Mouse (Mus musculus) retina, adult 2 months (tissue): ENCODE results near the gene Ptcd2.

Experiments used
- DNase-seq: peaks from one replicate; pipeline ENCODE4 v3.0.0-alpha.2; 2012; ENCODE audit warnings: low read depth, low spot score

Gene Ptcd2

DNA sequence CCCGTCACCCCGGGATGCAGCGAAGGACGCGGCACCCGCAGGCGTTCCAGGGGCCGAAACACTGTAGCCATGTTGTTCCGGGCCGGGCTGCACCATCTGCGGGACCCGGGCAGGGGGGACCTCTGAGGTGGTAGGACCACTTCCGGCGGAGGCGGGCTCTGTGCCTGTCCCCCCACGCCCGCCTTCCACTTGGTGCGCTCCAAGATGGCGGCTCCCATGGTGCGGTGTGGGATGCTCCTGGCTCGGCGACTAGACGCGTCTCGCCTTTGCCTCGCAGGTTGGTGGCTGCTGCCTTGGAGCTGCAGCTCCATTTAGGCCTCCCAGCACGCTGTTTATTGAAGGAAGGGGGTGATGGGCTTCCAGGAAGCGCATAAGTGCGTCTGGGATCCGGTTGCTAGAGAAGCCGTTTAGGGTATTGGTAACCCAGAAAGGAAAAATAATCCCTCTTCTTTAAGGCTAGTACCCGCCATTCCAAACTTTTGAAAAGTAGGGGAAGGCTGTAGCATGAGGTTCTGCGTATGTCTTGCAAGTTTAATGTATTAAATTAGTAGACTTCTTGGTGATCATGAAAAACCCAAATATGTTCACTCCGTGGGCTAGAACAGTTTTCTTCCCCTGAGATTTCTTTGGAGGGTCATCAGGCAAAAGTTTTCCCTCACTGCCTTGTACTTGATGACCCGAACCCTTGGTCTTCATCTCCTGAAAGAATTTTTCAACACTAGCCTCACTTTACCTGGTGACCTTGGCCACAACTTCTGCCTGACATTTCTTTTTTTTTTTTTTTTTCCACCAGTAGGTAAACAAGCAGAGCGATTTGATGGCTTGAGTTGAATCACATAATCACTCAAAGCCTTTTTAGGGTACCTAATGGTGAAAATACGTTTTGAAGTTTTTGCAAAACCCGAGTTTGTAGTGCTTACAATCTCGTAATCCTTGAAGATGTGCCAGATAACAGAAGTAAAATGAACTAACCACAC, at the start of gene Ptcd2, which contains the start of gene Mrps27:
TSS of gene Ptcd2 (minus strand) at position 107 of the 977 bp plus-strand sequence.
TSS of gene Mrps27 (plus strand) at position 188 of the 977 bp plus-strand sequence.
- peak; percentile 87 for DNase-seq

DNA sequence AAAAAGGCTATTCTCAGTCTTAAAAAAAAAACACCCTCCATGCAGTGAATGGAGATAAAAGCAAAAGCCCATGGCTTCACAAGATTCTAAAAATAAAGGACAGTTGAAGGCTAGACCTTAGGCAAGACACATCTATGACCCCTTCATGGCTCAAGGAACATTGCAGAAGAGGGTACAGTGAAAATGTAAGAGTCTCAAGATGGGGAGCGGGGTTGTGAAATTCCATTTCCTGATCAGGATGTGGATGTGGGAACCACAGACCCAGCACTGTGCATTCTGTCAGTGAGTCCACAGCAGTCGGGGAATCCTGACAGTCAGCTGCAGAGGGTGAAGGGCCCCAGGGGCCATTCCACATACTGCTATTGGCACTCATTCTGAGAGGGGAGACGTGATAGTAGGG, 48.6 kb upstream of the Ptcd2 start:
- DNase-seq: no peak

DNA sequence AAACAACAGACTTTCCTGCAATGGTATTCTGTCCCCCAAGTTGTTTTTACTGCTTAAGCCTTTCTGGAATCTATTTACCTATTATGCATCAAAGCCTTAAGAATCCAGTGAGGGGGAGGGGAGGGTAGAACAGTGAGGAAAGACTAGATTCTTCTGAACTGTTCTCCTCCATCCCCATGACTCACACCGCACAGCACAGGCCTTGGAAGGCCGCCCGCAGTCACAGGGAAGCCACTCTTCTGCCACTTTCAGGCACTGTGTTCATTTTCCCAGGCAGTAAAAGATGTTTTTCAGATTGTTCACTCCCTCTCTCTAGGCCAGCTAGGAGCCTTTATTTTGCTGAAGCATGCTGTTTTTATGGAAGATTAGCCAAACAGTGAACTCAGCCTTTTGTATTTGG, 46.9 kb upstream of the Ptcd2 start:
- no peak for DNase-seq

DNA sequence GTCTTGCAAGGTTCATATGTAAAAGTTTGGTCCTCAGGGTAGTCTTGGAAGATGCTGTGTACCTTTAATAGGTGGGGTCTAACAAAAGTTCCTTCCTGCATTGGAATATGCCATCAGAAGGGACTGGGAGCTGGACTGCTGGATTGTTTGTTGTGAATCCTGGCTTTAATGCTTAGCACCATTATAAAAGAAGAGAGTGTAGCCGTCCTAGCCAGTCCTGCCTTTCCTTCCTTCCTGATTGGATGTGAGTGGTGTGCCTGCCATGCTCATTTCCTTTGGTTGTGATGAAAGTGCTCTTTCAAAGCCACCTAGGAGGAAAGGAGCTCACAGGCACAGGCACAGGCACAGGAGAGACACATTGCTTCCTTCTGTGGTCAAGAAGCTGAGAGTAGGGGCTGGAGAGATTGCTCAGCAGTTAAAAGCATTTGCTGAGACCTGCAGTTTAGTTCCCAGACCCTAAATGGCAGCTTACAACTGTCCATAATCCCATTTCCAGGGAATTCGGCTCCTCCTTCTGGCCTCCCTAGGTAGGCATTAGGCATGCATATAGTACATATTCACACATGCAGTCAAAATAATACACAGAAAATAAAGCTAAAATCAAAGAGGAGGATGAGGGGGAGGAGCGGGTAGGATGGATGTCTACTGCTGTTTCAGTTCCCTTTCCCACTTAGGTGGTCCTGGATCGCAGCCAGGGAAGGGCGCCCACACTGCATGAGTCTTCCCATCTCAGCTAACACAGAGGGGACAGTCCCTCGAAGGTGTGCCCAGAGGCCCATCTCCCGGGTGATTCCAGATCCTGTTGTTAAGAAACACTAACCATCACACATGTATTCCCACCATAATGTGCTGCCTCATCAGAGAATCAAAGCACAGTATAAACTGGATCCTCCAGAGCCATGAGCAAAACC, 43.7 kb upstream of the Ptcd2 start:
- DNase-seq: no peak

DNA sequence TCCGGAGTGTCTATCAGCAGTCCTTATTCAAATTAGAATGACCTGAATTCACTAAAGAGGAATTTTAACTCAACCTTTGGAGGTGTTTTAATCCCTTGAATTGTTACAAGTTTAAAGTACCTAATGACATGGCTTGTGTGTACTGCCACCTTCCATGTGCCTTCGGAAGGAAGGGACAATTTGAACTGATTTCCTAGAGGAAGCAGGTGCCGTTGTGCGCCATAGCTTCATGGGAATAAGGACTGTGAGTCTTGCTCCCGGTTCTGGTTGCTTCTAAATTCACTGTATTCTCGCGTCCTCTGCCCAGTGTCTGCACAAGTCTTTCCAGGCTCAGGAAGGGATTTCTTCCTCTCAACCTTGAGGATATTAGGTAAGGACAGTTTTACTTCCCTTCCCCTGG, 41.8 kb upstream of the Ptcd2 start:
- DNase-seq: no peak

DNA sequence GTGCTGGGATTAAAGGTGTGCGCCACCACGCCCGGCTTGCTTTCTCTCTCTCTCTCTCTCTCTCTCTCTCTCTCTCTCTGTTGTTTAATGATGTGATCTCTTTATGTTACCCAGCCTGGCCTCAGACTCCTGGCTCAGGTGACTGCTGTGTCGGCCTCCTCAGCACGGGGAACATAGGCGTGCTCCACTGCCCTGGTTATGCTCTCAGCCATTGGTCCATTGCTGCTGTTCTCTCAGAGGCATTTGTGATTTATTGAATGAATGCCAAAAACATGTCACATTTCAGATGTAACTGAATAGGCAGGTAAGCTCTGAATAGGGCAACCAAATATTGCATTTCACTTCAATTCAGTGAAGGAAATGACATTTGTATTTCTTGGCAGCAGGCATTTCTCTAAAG, 41.4 kb upstream of the Ptcd2 start:
- DNase-seq: no peak

DNA sequence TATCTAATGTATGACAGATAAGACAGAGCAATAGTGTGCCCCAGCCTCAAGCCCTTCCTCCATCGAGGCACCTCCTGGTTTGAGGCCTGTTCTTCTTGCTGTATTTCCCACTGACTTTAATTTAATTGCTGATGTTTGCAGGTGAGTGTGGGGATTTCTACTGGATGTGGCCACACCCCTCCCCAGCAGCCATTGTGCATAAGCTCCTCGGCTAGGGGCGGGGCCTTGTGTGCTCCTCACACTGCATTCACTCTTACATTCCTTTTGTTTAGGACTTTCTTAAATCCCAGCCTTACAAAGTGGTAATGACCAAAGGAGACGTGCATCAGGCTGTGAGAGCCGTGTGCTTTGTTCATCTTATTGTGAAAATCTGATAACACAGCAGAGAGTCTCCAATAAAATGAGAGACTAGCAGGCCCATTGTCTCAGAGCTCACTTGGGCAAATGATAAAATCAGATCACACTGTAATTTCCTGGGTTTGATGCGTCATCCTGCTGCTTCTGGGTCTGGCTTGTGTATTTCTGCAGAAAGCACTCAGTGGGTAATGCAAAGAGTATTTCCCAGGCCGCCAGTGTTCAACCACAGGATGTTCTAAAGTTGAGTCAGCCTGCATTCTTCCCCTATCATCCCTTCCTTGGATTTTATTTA, 40.2 kb upstream of the Ptcd2 start:
- no peak for DNase-seq

DNA sequence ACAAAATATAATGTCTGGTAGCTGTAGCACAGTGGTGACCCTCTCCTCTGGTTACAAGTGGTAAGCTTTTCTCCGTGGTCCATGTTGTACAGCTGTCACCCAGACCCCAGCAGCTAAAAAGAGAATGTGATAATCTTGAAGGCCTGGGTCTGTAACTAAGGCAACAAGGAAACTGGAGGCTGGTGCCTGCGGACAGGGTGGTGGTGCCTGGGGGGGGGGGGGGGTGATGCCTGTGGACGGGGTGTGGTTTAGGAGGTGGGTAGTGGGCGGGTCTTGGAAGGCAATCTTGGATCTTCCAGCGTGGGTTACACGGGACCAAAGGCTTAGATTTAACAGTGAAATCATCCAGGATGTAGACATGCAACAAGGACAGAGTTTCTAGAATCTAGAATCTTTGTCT, 37.9 kb upstream of the Ptcd2 start:
- DNase-seq: no peak

DNA sequence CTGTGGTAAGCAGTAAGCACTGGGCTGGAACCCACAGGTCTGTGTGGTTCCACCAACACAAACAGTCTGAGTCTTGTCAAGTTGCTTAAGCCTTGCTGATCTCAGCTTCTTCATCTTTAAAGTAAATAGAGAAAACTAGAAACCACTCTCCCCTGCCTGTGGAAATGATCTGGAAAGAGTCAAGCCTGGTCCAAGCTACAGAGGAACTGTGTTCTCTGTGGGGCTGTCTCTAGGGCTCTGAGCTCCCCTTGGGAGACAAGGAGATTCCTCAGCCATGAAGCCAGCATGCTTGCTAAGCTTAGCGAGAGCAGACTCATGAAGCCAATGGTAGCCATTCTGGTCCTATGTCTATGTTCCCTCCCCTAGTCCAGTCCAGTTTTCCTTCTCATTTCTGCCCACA, 33.7 kb upstream of the Ptcd2 start:
- DNase-seq: no peak

DNA sequence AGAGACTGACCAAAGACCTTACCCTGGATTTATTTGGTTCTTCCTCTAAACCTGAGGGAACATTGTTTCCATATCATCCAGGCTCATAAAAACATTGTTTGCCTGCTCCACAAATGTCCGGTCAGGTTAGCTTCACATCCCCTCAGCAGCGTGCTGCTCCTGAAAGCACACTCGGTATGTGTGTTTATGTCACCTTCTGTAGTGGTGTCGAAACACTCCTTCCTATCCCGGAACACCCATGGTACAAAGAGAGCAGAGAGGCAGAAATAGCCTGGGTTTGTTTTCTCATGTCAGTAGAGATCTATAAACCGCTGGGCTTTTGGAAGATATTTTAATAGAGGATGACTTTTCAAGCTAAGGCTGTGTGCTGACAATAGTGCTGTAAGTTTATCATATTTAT, 32.5 kb upstream of the Ptcd2 start:
- no peak for DNase-seq

DNA sequence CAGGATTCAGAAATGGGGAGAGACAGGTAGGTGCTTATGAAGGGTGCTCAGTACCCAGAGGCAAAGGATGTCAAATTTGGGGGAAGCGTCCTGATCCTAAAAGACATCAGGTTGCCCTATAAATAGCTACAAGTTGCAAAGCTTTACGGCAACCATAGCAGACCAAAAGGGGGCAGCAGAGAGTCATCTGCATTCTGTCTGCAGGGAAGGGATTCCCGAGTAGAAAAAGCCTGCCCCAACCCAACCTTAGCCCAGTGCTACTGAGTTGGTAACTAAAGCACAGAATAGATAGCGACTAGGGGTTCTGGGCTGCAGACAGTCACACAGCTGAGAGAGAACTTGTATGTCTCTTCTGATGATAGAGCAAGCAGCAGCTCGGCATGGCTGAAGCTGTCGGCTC, 31.0 kb upstream of the Ptcd2 start:
- peak; percentile 74 for DNase-seq

DNA sequence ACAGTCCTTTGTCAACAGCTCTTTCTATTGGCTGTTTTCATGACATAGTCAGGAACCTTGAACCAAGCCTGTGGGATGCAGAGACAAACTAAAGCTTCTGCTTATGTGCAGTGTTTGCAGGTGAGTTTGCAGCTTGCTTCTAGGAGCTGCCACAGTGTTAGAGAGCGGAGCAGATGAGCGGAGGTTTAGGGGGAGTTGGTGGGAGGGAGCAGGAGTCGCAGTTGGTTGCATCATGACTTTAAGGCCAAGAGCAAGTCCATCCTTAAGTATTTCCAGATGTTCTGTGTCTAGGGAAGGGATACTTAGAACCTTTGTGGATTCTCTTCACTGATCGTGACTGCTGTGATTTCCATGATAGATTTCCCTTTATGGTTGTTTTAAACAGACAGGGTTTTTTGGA, 29.7 kb upstream of the Ptcd2 start:
- DNase-seq: no peak

DNA sequence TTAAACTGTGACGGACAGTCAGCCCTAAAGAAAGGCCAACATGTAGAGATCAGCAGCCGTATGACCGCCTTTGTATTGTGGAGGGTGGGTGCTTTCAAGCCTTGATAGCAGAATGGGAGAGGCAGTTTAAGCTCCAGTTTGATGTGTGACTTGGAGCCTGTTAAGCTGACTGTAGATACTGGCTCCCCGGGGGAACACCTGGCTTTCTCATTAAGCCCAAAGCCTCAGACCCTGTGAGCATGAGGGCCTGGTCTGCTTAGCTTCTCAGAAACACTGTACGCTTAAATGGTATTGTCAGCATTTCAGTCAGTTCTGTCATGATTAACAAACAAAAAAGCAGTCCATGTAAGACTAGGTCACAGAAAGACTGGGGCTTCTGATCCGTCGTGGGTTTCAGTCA, 29.2 kb upstream of the Ptcd2 start:
- DNase-seq: no peak

DNA sequence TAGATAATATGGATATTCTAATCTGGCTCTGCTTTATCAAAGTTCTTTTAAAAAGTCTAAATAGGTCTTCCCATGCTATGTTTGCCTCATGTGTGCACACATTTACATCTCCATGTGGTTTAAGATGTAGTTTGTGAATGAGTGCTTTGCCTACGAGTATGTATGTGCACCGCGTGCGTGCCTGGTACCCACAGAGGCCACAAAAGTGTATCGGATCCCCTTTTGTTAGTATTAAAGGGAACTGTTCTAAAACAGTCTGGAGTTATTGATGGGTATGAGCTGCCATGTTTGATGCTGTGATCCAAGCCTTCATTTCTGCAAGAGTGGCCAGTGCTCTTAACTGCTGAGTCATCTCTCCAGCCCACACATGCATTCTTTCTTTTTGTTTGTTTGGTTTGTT, 26.8 kb upstream of the Ptcd2 start:
- no peak for DNase-seq

DNA sequence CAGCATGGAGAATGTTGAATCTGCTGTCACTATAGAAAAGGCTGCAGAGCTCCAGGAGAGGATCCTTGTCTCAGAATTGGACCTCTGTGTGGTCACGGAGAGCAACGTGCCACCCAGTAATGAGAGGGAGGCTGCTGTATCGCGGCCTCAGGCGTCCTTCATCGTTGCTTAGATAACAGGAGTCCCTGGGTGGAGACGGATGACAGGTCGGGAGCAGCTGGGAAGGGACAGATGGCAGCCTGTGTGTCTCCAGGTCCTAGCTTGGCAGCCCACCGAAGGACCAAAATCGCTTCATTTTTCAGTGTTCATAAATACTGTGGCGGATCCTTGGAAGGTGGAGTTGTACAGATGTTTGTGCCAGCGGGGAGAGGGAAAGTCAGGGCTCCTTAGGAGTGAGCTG, 24.6 kb upstream of the Ptcd2 start:
- DNase-seq: no peak

DNA sequence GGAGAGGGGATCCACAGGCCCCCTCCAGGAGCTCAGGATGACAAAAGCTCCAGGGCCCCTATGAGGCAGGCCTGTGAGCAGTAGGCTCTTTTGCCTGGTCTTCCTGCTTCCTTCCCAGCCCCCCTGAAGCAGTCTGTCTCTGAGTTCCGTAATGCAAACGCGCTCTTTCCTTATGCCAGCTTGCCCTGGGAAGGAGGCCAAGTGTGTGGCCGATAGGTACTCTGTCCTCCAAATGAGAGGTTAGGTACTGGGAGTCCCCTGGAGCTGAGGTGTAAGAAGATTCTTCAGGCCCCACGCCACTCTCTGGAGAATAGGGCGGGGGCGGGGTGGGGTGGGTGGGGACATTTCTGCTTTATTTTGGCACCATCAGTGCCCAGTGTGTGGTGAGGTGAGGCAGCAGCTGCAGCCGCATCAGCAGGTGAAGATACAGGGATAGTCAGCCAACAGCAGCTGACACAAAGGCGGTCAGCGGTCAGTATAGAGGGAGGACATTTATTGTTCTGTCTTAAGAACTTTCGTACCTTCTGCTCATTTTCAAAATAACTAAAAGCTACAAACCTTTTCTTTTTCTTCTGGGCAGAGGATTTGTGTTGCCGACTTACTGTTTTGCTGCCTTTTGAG, 23.2 kb upstream of the Ptcd2 start:
- no peak for DNase-seq

DNA sequence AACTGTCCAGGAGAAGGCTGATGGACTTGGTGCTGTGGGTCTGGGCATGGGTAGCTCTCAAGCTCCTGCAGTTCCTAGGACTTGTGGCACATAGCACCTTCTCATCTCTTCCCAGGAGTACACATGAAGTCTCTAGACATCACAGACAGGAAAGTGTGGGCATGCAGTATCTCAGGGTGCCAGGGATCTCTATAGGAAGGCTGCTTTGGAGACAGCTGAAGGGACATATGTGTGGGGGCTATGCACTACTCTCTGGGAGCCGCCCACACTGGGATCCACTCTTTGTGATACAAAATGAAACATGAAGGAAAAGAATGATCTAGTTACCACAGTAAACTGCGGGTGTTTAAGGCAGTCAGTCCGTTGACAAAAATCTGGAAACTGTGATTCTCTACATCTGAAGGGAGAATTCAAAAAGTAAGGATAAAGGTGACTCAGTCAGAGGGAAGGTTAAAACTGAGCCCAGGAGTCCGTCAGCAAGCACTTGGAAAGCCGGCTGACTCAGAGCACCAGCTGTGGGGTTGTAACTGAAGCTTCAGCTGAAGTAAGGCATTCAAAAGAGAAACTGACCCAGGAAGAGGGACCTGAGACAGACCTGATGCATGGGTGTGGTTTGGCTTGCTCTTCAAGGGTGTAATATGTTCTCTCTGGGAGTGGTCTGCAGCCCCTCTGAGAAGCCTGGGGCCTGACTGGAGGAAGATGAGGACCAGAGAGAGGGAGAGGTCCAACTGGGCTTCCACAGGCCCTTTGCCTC, 22.1 kb upstream of the Ptcd2 start:
- DNase-seq: no peak

DNA sequence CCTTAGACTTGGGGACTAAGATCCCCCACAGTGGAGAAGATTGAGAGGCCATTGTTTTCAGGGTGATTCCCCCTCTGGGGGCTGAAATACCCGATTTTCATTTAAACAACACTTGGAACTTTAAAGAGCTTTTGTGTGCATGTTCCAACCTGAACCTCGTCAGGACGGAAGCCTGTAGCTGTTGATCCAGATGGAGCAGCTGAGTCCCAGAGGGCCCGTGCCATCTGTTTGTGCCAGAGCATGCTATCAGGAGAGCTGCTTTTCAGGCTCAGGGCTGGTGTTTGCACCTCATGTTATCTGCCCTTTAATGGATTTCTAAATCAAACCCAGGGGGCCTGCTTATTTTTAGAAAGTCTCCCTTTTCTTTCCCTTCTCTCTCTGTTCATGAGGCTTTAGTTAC, 19.4 kb upstream of the Ptcd2 start:
- no peak for DNase-seq

DNA sequence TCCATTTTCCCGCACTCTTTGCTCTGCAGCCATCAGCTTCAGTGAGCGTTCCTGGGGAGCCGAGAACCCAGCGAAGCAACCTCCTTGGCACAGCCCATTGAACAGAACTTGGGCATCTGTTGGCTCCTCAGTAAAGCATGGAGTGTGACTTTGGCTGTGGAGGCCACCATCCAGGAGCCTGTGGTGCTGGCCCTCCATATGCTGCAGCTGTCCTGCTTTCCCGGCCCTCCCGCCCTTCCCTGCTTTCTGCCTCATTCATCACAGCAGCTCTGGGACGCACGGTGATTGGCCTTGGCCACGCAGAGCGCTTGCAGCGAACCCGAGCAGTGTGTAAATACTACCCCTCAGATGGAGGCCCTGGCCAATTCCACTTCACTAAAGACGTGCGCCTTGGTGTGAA, 14.4 kb upstream of the Ptcd2 start:
- DNase-seq: no peak

DNA sequence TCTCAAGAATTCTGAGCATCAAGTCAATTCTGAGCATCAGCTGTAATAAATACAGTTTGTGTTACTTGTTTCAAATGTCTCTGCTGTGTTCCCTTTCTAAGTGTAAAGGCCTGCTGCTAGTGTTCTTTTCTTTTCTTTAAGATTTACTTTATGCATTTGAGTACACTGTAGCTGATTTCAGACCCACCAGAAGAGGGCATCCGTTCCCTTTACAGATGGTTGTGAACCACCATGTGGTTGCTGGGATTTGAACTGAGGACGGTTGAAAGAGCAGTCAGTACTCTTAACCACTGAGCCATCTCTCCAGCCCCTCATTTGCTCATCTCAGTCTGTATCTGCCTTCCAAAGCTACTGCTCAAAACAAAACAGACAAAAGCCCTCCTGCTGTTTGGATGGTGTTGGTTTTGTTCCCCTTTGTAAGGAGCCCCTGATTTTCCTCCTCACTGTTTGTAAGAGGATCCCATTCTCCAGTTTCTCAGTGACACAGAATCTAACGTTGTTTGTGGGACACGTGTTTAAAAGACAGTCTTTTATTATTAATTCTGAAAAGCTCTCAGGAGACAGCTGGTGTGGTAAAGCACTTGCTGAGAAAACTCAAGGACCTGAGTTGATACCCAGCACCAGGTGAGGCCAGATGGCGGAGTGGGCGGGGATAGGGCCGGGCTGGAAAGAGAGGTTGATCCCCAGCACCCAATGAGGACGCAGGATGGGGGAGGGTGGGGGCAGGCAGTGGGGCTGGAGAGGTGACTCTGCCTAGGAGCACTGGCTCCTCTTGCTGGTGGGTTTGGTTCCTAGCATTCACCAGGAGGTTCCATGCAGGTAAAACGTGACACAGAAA, 12.1 kb upstream of the Ptcd2 start:
- DNase-seq: no peak
